24 mouse cellular contexts compared by ENCODE assay signal in genomic region chr15:7781517-7781916, GRCm38 (mm10). TPM values are rescaled to one million over a fixed set of nuclear protein-coding genes. Genes with fewer than 3 reads are reported as not detected.
DNase-seq lines count a peak whose midpoint lies in the region; ATAC-seq lines count a peak whose summit lies in the region.
"Had no signal": no experiment of that assay in that cellular context is flagged by ENCODE, and none has a peak within 500 bp of the region (broad histone marks: within the 10 kb centered on the region; RNA-seq: fewer than 3 reads in every experiment).

No protein-coding gene starts in this region.

- intact Hi-C loops in heart, postnatal 14 days (cut with DNase I) = loop anchor here (10.0 kb wide), 2 partner anchors 147 to 207 kb away; no protein-coding TSS in a partner anchor

- H3K27me3 ChIP-seq in heart, embryonic 15.5 days = peaks cover 4% of the 10 kb centered on the region; the same call in 1 of the 2 replicates
- H3K27me3 ChIP-seq in forebrain, embryonic 12.5 days = no peaks in the 10 kb centered on the region
- no peaks in the 10 kb centered on the region for H3K27me3 ChIP-seq in forebrain, embryonic 13.5 days
- H3K27me3 ChIP-seq: embryonic facial prominence, embryonic 13.5 days; hindbrain, embryonic 12.5 days had no signal

- H3K9ac ChIP-seq in heart, embryonic 15.5 days = no peak overlapping the region
- H3K9ac ChIP-seq in forebrain, embryonic 12.5 days = no peak overlapping the region
- H3K9ac ChIP-seq in forebrain, embryonic 13.5 days = no peak overlapping the region
- H3K9ac ChIP-seq: embryonic facial prominence, embryonic 13.5 days; hindbrain, embryonic 12.5 days had no signal

- H3K4me2 ChIP-seq in heart, embryonic 15.5 days = no peak overlapping the region
- H3K4me2 ChIP-seq in forebrain, embryonic 12.5 days = no peak overlapping the region
- H3K4me2 ChIP-seq in forebrain, embryonic 13.5 days = no peak overlapping the region
- H3K4me2 ChIP-seq: embryonic facial prominence, embryonic 13.5 days; hindbrain, embryonic 12.5 days had no signal

- 0 out of 2 replicates have a peak, but pooled peaks cover 3% of the 10 kb centered on the region for H3K9me3 ChIP-seq in heart, embryonic 15.5 days (replicated peaks)
- no peaks in the 10 kb centered on the region for H3K9me3 ChIP-seq in forebrain, embryonic 12.5 days
- H3K9me3 ChIP-seq in forebrain, embryonic 13.5 days (replicated peaks) = no peaks in the 10 kb centered on the region; the same call in 1 of the 2 replicates
- H3K9me3 ChIP-seq: G1E; hindbrain, embryonic 12.5 days had no signal

- no peak overlapping the region for H3K4me3 ChIP-seq in heart, embryonic 15.5 days
- no peak overlapping the region for H3K4me3 ChIP-seq in forebrain, embryonic 12.5 days (replicated peaks)
- no peak overlapping the region for H3K4me3 ChIP-seq in forebrain, embryonic 13.5 days
- H3K4me3 ChIP-seq: embryonic facial prominence, embryonic 13.5 days; gastrocnemius, adult 2 months; hindbrain, embryonic 12.5 days had no signal

- H3K36me3 ChIP-seq in heart, embryonic 15.5 days = no peaks in the 10 kb centered on the region
- no peaks in the 10 kb centered on the region for H3K36me3 ChIP-seq in forebrain, embryonic 12.5 days (replicated peaks)
- no peaks in the 10 kb centered on the region for H3K36me3 ChIP-seq in forebrain, embryonic 13.5 days (ENCODE audit: poor library complexity, severe bottlenecking)
- H3K36me3 ChIP-seq: embryonic facial prominence, embryonic 13.5 days; G1E; hindbrain, embryonic 12.5 days had no signal

- ATAC-seq in heart, embryonic 15.5 days (replicated peaks; ENCODE audit: insufficient number of reproducible peaks, insufficient read depth, low FRiP score, low read depth) = peak; percentile 87; the same call in 1 of the 2 replicates
- no peak for ATAC-seq in forebrain, embryonic 12.5 days (ENCODE audit: low FRiP score)
- no peak for ATAC-seq in forebrain, embryonic 13.5 days
- ATAC-seq: CD4-positive, CD25-positive, alpha-beta regulatory T cell, adult 4 months; forebrain, embryonic 14.5 days; hindbrain, embryonic 16.5 days; inflammation-experienced regulatory T-cells, adult 6 months; intestine, postnatal 0 days had no signal

- 33% methylated on average over 5 of the region's 5 CpGs for WGBS in heart, embryonic 15.5 days
- WGBS in forebrain, embryonic 12.5 days = 92% methylated on average over 5 of the region's 5 CpGs
- WGBS in forebrain, embryonic 13.5 days = 89% methylated on average over 5 of the region's 5 CpGs

- H3K4me1 ChIP-seq in heart, embryonic 15.5 days (replicated peaks) = peaks cover 12% of the 10 kb centered on the region; the same call in 1 of the 2 replicates
- H3K4me1 ChIP-seq in forebrain, embryonic 12.5 days = no peaks in the 10 kb centered on the region
- no peaks in the 10 kb centered on the region for H3K4me1 ChIP-seq in forebrain, embryonic 13.5 days
- H3K4me1 ChIP-seq: embryonic facial prominence, embryonic 13.5 days; hindbrain, embryonic 12.5 days had no signal

- no peak overlapping the region for H3K27ac ChIP-seq in heart, embryonic 15.5 days
- H3K27ac ChIP-seq in forebrain, embryonic 12.5 days = no peak overlapping the region
- no peak overlapping the region for H3K27ac ChIP-seq in forebrain, embryonic 13.5 days
- H3K27ac ChIP-seq: embryonic facial prominence, embryonic 13.5 days; gastrocnemius, adult 2 months; hindbrain, embryonic 12.5 days had no signal

- peak; percentile 19 for DNase-seq in 3T3-L1 (ENCODE audit: low read depth, low spot score)
- peak; percentile 43 for DNase-seq in heart, adult 8-10 months (ENCODE audit: low spot score)
- peak; percentile 10 to 37 for DNase-seq in heart, postnatal 14 days
- no peak for DNase-seq in thymus, postnatal 14 days
- DNase-seq in embryo, embryonic 10 days (ENCODE audit: low spot score) = no peak
- DNase-seq: adrenal gland, adult 8-10 months; B cell, adult 2 months; cerebellum, adult 11 months; cerebellum, adult 8-10 months; cerebellum, postnatal 14 days; gastrocnemius, adult 2 months; gastrocnemius, postnatal 25 days had no signal

RNA-seq across cellular contexts. Expression of gene Gdnf, which starts 29.1 kb away (rescaled TPM):
- total RNA-seq in heart, adult 8-10 months (2022) = under 1 TPM; 0.41 to 0.60 (median 0.46) TPM
- 0.16 and 0.21 TPM in 2 replicates for polyA plus RNA-seq in heart, embryonic 15.5 days (2015; fragmentation: Nextera tagmentation; extraction: Ambion mirVana)
- under 1 TPM; 0.33 to 0.39 TPM for total RNA-seq in heart, postnatal 14 days (2021)
- polyA plus RNA-seq in forebrain, embryonic 12.5 days (2016; fragmentation: Nextera tagmentation; extraction: Ambion mirVana) = 0.14 and 0.28 TPM in 2 replicates
- polyA plus RNA-seq in forebrain, embryonic 13.5 days (2015; fragmentation: Nextera tagmentation; extraction: Ambion mirVana) = not detected in 2 replicates
- total RNA-seq: granulocyte monocyte progenitor cell, adult 5-6 weeks had no signal
- polyA plus RNA-seq: CD4-positive, CD25-positive, alpha-beta regulatory T cell, adult 4 months; G1E; inflammation-experienced regulatory T-cells, adult 6 months had no signal

Comparison
In these comparisons a context has a peak if more than half of its experiments do, and no peak if none do; other contexts are left out.
1. DNase-seq: peak in 3T3-L1 (single experiment), heart, adult 8-10 months (single experiment) and heart, postnatal 14 days (2 of 2); none in thymus, postnatal 14 days (single experiment) and embryo, embryonic 10 days (single experiment).